Mouse (Mus musculus) layer of hippocampus, postnatal 36 days (tissue): ENCODE data around the gene Lmod3. TPM values are rescaled to one million over a fixed set of nuclear protein-coding genes. Genes with fewer than 3 reads are reported as not detected.

Experiments used
- total RNA-seq, 2 experiments: library from RNA; stranded (reverse); gene quantifications; 2 replicates each; pipeline ENCODE4 v1.2.3; 2021

Gene Lmod3
- total RNA-seq, 2 experiments from 2014 or later = not detected

Other genes starting within 250 kb of the Lmod3 start
- gene Fam19a4, start 192.3 kb downstream of the Lmod3 start, total RNA-seq = under 1 TPM; 0.15 to 0.18 TPM
- 10 to 100 TPM; 17.1 to 22.5 TPM for gene Eogt, start 103.6 kb downstream of the Lmod3 start, total RNA-seq
- 10 to 100 TPM; 51.4 to 52.3 TPM for gene Tmf1, start 73.6 kb downstream of the Lmod3 start, total RNA-seq
- 10 to 100 TPM; 72.2 to 78.4 TPM for gene Uba3, start 47.1 kb downstream of the Lmod3 start, total RNA-seq
- gene Arl6ip5, start 42.1 kb downstream of the Lmod3 start, total RNA-seq = 100 to 1,000 TPM; 183 to 191 TPM